Mouse (Mus musculus): ENCODE measurements around the gene 2010109A12Rik.

2010109A12Rik gene

GRCm38 (mm10) chr5:93206109-93207005 lies at the start of gene 2010109A12Rik, which contains the start of gene Ccni:
Gene 2010109A12Rik (plus strand): TSS chr5:93206518.
Gene Ccni (minus strand): TSS chr5:93206495.
- DNase-seq (ENCODE audit: low read depth, low spot score) = peak; percentile 98

GRCm38 (mm10) chr5:93163541-93163940 lies 42.8 kb upstream of the 2010109A12Rik start:
- DNase-seq (ENCODE audit: low read depth, low spot score) = peak; percentile 79

GRCm38 (mm10) chr5:93167919-93168516 lies 38.3 kb upstream of the 2010109A12Rik start:
- peak; percentile 45 for DNase-seq (ENCODE audit: low read depth, low spot score)

GRCm38 (mm10) chr5:93168654-93169053 lies 37.7 kb upstream of the 2010109A12Rik start:
- no peak for DNase-seq (ENCODE audit: low read depth, low spot score)

GRCm38 (mm10) chr5:93171420-93171819 lies 34.9 kb upstream of the 2010109A12Rik start:
- no peak for DNase-seq (ENCODE audit: low read depth, low spot score)

GRCm38 (mm10) chr5:93172536-93172935 lies 33.8 kb upstream of the 2010109A12Rik start:
- DNase-seq (ENCODE audit: low read depth, low spot score) = no peak

GRCm38 (mm10) chr5:93174675-93175074 lies 31.6 kb upstream of the 2010109A12Rik start:
- no peak for DNase-seq (ENCODE audit: low read depth, low spot score)

GRCm38 (mm10) chr5:93178616-93179015 lies 27.7 kb upstream of the 2010109A12Rik start:
- DNase-seq (ENCODE audit: low read depth, low spot score) = no peak

GRCm38 (mm10) chr5:93180252-93180651 lies 26.1 kb upstream of the 2010109A12Rik start:
- peak; percentile 59 for DNase-seq (ENCODE audit: low read depth, low spot score)

GRCm38 (mm10) chr5:93183311-93183710 lies 23.0 kb upstream of the 2010109A12Rik start:
- no peak for DNase-seq (ENCODE audit: low read depth, low spot score)

- no peak for DNase-seq (ENCODE audit: low read depth, low spot score)
Observed at GRCm38 (mm10) chr5:93184548-93184947, 21.8 kb upstream of the 2010109A12Rik start.

GRCm38 (mm10) chr5:93189607-93190006 lies 16.7 kb upstream of the 2010109A12Rik start:
- DNase-seq (ENCODE audit: low read depth, low spot score) = no peak

GRCm38 (mm10) chr5:93190428-93190827 lies 15.9 kb upstream of the 2010109A12Rik start:
- DNase-seq (ENCODE audit: low read depth, low spot score) = no peak

- no peak for DNase-seq (ENCODE audit: low read depth, low spot score)
Observed at GRCm38 (mm10) chr5:93198232-93198631, 8.1 kb upstream of the 2010109A12Rik start.

- DNase-seq (ENCODE audit: low read depth, low spot score) = peak; percentile 61
Observed at GRCm38 (mm10) chr5:93201181-93201580, 5.1 kb upstream of the 2010109A12Rik start.

- peak; percentile 50 for DNase-seq (ENCODE audit: low read depth, low spot score)
Observed at GRCm38 (mm10) chr5:93205371-93206108, 778 bp upstream of the 2010109A12Rik start.

GRCm38 (mm10) chr5:93207006-93207348 lies 659 bp downstream of the 2010109A12Rik start:
- no peak for DNase-seq (ENCODE audit: low read depth, low spot score)

- no peak for DNase-seq (ENCODE audit: low read depth, low spot score)
Observed at GRCm38 (mm10) chr5:93207555-93207954, 1.2 kb downstream of the 2010109A12Rik start.

- no peak for DNase-seq (ENCODE audit: low read depth, low spot score)
Observed at GRCm38 (mm10) chr5:93218375-93218774, 12.1 kb downstream of the 2010109A12Rik start.

- peak; percentile 64 for DNase-seq (ENCODE audit: low read depth, low spot score)
Observed at GRCm38 (mm10) chr5:93221661-93222060, 15.3 kb downstream of the 2010109A12Rik start.

GRCm38 (mm10) chr5:93224549-93224948 lies 18.2 kb downstream of the 2010109A12Rik start:
- no peak for DNase-seq (ENCODE audit: low read depth, low spot score)

GRCm38 (mm10) chr5:93227157-93227556 lies 20.8 kb downstream of the 2010109A12Rik start:
- no peak for DNase-seq (ENCODE audit: low read depth, low spot score)

All from 3T3-L1 (cell line).